Mouse (Mus musculus) embryo, embryonic 10 days (tissue): ENCODE results near the gene Ppp1cc.
"Not testable (repeated sequence)": the region's sequence is repeated elsewhere in the genome, so short reads cannot be mapped to it uniquely, and the experiment has no call there.

Experiments used
- DNase-seq: peaks from one replicate; pipeline ENCODE4 v3.0.0-alpha.2; 2015; ENCODE audit warnings: low spot score

Gene Ppp1cc

DNA sequence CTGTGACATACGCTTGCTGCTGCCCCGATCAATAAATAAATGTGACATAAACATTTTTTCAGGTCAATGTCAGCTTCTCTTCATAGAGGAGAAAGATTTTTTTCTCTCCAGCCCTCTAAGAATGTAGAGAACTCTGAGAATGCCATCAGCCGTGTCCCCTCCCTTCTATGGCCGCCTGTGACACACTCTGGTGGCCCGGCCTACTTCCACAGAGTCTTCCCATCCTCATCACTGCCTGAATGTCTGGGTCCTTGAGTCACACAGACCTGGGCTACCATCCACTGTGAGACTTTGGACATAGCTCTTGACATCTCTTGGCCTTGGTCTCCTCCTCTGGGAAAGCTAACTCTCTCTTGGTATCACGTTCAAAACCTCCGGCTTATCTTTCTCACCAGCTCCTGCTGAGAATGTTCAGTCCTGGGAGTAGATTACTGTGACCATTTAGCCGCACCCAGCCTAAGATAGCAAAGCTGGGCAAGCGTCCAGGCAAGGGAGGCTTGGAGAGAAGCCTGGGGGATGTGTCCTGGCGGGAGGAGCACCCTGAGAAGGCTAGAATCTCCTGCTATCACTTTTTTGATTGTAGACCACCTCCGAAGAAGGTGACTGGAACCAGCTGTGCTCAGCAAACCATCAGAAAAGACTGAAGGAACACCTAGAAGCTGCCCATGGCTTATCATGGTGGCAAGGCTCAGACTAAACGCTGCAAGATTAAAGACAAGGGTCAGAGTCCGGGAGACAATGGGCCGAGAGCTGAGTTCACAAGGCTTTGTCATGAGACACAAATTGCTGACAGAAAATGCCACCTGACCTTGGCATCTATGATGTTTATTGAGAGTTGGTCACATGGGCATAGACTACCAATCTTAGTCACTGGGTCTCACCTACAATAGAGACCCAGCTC, 21.3 kb upstream of the Ppp1cc start:
- no peak for DNase-seq

- no peak for DNase-seq
Measured at GRCm38 (mm10) chr5:122138856-122139255, 19.2 kb upstream of the Ppp1cc start.

- DNase-seq, result not testable (repeated sequence)
Measured at GRCm38 (mm10) chr5:122139771-122140170, 18.3 kb upstream of the Ppp1cc start.

DNA sequence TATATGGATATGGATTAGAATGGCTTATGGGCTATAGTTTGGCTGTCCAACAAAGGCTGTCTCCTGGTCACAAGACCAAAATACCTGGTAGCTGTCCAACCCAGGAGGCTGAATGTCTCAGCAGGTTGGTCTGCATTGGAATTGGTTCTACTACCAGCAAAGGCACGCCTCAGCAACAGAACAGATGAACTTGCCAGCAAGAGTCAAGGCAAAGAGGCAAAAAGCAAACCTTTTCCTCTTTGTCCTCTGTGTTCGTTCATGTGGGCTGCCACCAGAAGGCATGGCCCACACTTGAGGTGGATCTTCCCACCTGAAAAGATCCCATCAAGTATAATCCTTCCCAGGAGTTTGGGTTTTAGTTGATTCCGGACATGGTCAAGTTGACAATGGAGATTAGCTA, 17.4 kb upstream of the Ppp1cc start, which contains the start of gene Ccdc63:
Gene Ccdc63 (minus strand): TSS at position 101 of the 400 bp plus-strand sequence.
- DNase-seq, result no peak

GRCm38 (mm10) chr5:122142230-122142992, 15.7 kb upstream of the Ppp1cc start:
- DNase-seq, result peak; percentile 62

- no peak for DNase-seq
Measured at GRCm38 (mm10) chr5:122143543-122143942, 14.5 kb upstream of the Ppp1cc start.

GRCm38 (mm10) chr5:122144825-122145224, 13.3 kb upstream of the Ppp1cc start:
- no peak for DNase-seq

DNA sequence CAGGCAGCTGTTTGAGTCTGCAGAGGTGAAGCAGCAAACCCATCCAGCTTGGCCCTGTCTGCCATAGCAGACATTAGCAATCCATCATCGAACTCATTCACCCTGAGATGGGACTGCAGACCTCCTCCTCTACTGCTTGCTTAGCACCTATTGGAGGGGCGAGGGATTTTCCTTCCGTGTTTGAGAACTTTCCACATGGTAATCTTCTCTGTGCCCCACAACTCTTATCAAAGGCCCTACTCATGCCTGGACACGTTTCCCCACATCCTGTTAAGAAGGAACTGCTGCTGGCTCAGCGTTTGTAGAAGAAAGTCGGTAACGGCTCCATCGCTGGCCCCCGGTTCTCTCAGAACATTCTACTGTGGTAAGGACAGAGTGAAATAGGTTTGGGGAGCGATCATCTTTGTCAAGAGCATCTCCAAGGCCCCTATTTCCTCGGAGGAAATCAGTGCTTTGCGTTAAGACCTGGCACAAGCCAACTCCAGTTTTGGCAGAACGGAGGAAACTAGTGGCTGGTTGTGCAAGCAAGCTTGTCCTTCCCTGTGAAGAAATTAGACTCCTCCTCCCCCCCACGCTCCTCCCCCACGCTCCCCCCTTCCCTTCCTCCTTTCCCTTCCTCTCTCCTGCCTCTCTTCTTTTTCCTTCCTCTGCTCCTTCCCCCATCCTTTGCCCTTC, 12.6 kb upstream of the Ppp1cc start:
- DNase-seq, result no peak

DNA sequence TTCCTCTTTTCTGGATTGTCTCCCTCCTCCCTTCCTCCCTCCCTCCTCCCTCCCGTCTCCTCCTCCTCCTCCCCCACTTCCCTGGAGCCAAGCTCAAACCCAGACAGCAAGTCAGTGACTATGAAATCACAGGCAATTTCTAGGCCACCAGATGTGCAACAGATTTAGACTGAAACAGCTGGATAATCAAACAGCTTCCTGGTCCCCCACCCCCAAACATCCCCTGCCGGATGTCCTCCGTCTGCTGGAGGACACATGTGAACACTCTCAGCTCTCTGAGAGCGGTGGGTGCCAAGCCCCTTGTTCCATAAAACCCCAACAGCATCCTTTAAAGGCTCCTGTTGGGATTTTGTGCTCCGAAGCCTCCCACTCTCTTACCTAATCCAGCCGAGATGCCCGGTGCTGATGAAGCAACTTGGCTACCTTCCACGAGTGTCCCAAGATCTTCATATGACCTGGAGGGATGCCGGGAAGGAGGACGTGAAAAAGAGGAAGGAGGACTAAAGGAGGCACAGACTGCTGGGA, 12.0 kb upstream of the Ppp1cc start:
- DNase-seq, result peak; percentile 29

GRCm38 (mm10) chr5:122146609-122147008, 11.5 kb upstream of the Ppp1cc start:
- no peak for DNase-seq

- no peak for DNase-seq
Measured at GRCm38 (mm10) chr5:122148107-122148506, 10.0 kb upstream of the Ppp1cc start.

DNA sequence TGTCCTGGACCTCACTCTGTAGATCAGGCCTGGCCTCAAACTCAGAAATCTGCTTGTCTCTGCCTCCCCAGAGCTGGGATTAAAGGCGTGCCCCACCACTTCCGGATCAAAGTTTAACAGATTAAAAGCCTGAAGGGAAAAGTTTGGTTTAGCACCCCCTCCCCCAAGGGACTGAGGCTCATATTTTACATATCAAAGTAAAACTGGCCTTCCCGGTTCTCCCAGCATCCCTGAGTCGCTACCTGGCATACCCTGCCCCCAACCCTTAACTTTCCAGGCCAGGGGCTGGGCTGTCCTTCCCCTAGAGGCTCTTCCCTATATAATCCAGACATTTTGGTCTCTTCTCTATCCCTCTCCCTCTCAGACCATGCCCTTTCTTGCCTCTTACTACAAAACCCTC, 8.8 kb upstream of the Ppp1cc start:
- no peak for DNase-seq

- DNase-seq, result not testable (repeated sequence)
Measured at GRCm38 (mm10) chr5:122152508-122152907, 5.6 kb upstream of the Ppp1cc start.

- DNase-seq, result no peak
Measured at GRCm38 (mm10) chr5:122154006-122154405, 4.1 kb upstream of the Ppp1cc start.

- no peak for DNase-seq
Measured at GRCm38 (mm10) chr5:122154782-122155181, 3.3 kb upstream of the Ppp1cc start.

- no peak for DNase-seq
Measured at GRCm38 (mm10) chr5:122155613-122156012, 2.5 kb upstream of the Ppp1cc start.

DNA sequence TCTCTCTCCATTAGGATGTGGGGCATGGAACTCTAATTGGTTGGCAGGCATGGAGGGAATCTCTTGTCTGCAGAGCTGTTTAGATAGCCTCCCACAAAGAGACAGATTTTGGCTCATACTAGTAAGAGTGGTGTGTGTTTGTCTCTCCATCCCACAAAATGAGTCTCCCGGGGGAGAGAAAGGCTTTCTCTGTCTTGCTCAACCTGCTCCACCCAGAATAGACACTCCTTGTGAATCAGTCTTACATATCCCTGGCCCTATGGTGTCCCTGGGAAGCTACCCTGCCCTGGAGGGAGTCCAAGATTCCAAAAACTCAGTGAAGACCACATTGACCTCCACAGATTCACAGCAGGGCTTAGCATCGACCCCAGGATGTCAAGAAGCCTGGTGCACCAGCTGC, 1.6 kb upstream of the Ppp1cc start:
- no peak for DNase-seq

GRCm38 (mm10) chr5:122158557-122159515, 758 bp downstream of the Ppp1cc start:
- DNase-seq, result no peak

DNA sequence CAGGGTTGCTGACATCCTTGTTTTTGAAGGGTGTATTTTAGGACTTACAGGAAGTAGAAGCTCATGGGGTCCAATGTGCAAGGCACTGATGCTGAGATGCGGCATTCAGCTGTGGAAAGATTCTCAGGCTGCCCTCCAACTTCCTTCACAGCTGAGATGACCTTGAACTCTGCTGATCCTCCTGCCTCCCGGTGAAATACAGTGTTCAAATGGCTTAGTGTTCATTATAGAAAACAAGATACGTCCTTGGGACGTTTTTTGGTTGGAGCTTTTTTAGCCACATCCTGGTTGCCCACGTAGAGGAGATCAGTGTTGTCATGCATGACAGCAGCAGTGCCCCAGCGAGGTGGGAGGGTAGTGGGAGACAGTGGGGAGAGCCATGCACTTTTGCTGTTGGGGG, 5.1 kb downstream of the Ppp1cc start:
- DNase-seq, result no peak

GRCm38 (mm10) chr5:122164011-122164410, 5.9 kb downstream of the Ppp1cc start:
- no peak for DNase-seq
